Mouse (Mus musculus) layer of hippocampus, postnatal 25 days (tissue): ENCODE measurements around the gene Gm12569. TPM values are rescaled to one million over a fixed set of nuclear protein-coding genes. Genes with fewer than 3 reads are reported as not detected.

Experiments
- DNase-seq, 2 experiments: peaks; one replicate each; pipeline ENCODE4 v3.0.0; 2022; ENCODE audit warnings: mixed read lengths in 2 of 2, low spot score in 1 of 2; ENCODE audit errors: extremely low spot score in 1 of 2
- total RNA-seq, 2 experiments: library from RNA; stranded (reverse); gene quantifications; 2 replicates each; pipeline ENCODE4 v1.2.3; 2021

Gene Gm12569
- not detected for total RNA-seq

DNA sequence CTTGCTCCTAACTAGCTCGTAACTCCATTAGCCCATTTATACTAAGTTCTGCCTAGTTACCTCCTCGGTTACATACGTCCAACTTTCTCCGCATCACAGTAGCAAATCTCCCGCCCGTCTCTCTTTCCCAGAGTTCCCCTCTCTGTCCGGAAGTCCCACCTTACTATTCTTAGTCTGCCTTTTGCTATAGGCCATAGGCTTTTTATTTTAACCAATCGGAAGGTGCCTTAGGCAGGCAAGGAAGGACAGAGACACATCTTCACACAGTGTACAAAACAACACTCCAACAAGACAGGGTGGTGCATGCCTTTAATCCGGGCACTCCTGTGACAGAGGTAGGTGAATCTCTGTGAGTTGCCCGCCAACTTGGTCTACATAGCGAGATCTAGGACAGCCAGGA, at the start of gene Gm12569:
Gm12569 (plus strand) TSS at position 166 of the 400 bp plus-strand sequence.
- no peak for DNase-seq

DNA sequence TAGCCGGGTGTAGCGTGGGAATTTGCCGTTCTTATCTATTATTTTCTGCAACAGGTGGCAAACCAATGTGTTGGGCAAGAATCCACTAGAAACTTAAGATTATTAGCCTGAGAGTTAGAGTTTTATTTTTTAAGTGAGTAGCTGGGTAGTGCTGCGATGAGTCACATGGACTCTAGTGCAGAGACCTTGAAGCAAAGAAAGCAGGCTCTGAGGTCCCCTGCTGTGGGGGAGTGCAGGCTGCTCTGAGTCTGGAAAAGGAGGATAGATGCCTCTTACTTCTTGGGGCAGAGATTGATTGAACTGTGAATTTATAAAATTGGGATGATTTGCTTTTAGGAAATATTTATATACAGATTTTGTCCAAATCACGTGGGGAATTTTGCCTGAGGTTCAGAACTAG, 17.5 kb upstream of the Gm12569 start:
- DNase-seq: no peak

DNA sequence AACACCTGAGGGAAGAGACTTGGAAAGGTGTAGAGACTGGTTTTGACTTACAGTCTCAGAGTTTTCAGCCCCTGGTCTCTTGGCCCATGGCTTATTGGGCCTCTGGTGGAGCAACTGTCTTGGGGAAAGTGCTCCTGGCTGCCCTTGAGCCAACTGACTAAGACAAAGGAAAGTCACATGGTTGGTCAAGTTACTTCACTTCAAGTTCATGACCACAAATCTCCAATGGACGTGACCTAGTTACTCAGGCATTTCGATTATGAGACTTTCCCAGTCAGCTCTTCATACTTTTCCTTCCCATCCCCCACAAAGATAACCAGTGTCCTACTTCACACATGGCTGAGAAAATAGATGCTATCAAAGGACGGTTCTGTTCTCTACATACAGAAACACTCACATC, 12.5 kb upstream of the Gm12569 start:
- no peak for DNase-seq

DNA sequence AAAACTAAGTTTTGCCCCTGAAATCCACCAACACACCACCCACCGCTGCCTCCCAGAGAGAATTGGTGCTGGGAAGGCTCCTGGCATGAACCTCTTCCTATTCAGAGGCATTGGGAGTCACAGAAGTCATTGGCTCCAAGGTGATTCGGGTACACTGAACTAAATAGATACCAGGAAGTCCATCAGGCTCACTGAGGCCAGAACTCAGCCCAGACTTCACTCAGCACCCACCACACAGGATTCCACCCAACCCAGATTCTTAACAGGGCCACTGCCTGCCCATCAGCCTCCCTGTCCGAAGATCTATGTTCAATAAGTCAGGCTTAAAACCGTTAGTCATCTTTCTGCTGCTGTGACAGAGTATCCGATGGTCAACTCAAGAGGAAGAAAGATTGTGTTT, 8.8 kb upstream of the Gm12569 start:
- DNase-seq: no peak

- no peak for DNase-seq
Measured at GRCm38 (mm10) chr11:51214021-51214420, 6.3 kb upstream of the Gm12569 start.

DNA sequence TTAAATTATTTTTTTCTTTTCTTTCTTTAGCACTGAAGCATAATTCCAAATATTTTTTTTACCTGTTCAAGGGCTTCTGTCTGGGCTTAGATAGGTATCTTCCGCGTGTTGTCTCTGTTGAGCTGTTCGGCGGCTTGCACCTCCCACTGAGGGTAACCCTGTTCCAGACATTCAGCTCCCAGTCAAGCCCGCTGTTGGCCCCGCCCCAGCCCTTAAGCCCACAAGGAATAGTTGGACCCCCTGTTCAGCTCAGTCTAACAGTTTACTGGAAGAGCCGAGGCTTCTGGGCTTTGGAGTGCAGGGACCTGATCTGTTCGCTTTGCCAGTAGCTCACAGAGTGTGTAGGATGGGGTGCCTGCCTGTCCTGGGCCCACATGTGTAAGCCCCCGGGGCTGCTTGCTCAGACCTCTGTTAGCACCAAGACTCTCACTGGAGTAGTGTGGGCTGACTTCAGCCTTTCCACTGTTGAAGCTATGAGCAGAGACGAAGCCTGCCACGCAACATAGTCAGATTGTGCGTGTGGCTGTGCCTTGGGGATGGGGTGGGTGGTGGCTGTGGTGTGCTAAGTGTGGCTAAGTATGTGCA, 785 bp upstream of the Gm12569 start:
- no peak for DNase-seq

DNA sequence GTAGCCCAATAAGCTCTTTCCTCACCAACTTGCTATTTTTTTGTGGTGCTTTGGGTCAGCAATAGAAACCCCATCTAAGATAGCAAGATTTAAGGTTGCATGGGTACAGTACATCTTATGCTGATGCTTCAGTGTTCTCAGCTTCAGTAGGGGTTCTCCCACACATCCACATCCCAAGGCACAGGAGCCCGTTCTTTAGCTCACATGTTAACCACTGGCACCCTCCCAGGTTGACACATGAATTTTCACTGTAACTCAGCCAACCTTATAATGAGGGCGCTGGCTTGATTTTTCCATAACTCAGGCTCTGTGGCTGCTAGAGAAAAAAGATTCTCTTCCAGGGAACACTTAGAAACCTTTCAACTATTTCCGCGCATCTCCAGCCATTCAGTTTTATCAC, 6.8 kb downstream of the Gm12569 start:
- DNase-seq: peak in 1 of 2 experiments; percentile 37

GRCm38 (mm10) chr11:51234626-51235025, 14.4 kb downstream of the Gm12569 start:
- DNase-seq: no peak

DNA sequence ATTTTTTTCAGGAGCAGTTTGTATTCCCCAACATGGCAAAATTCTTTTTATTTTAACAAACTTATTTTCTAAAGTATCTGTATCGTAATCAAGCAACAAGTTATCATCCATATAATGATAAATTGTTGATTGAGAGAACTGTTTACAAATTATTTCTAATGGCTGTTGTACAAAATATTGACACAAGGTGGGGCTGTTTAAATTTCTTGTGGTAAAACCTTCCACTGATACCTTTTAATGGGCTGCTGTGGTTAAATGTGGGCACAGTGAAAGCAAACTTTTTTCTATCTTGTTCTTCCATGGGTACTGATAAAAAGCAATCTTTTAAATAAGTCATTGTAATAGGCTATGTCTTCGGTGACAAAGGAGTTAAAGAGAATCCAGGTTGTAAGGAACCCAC, 22.6 kb downstream of the Gm12569 start:
- no peak for DNase-seq

DNA sequence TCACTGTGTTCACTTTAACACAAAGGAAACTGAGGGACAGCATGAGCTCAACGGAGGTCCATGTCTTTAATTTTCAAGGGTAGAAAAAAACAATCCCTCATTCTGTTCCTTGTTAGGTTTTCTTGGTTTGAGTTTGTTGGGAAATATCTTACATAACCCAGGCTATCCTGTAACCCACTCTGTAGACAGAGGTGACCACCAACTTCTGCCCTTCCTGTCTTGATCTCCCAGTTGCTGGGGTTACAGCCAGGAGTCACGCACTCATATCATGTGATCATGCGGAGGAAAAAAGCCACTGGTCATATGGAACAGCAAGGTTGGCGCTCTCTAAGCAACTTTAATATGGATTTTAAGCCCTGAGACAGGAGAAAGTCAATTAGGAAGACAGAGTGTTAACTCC, 36.7 kb downstream of the Gm12569 start:
- DNase-seq: no peak

- no peak for DNase-seq
Measured at GRCm38 (mm10) chr11:51261680-51262219, 41.5 kb downstream of the Gm12569 start, which contains the start of gene Clk4. Gene Clk4, plus strand, starts transcription at chr11:51261730.

DNA sequence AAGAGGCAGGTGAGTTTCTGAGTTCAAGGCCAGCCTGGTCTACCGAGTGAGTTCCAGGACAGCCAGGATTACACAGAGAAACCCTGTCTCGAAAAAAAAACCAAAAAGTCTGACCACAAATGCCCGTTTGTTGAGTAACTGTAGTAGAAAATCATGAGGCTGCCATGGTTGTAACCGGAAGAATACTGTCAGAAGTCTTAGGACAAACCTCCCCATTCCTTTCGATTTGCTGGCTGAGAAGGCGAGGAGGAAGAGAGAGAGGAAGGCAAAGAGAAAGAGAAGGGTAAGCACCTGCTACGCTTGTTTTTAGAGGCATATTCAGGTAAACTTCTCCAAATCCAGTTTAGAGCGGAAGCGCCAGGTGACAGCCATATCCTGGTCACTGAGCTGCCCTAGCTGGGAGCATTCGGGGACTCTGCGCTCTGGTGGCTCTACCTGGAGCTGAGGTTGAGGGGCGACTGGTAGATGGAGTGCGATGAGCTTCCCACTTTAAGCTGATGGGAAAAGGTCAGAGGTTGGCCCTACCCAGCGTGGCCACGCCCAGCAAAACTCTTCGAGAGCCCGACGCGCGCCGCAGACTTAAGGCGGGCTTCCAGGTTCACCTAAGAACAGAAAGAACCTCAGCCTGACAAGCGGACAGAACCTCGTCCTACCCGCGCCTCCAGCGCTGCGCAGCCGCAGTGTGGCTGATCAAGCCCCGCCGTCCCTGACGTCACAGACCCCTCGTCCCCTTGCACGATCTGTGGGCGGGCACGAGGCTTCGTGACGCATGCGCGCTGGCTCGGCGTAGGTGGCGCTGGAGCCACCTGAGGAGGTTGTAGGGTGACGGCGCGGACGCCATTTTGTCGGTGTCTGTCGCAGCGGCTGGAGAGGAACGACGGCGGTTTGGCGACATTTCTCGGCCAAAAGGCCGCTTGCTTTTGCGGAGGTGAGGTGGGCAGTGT, 42.3 kb downstream of the Gm12569 start, which contains the start of gene BC049762:
BC049762 (minus strand) TSS at position 705 of the 944 bp plus-strand sequence.
- peak; percentile 97 for DNase-seq

- peak in 1 of 2 experiments; percentile 56 for DNase-seq
Measured at GRCm38 (mm10) chr11:51263286-51263831, 43.1 kb downstream of the Gm12569 start.

DNA sequence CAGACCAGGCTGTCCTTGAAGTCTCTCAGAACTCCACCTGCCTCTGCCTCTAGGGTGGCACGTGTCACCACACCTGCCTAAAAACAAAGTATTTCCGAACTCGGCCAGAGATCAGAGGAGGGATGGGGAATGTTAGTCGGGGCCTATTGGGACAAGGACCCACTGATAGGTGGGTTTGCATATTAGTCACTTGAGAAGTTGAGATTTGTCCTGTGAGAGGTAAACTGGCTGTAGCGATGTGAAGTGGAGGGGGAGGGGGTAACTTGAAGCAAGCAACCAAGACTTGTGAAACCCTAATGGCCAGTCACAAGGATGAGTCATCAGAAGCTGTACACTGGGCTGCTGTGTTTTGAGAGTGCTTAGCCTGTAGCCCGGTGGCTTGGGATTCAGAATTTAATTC, 44.1 kb downstream of the Gm12569 start:
- DNase-seq: no peak

DNA sequence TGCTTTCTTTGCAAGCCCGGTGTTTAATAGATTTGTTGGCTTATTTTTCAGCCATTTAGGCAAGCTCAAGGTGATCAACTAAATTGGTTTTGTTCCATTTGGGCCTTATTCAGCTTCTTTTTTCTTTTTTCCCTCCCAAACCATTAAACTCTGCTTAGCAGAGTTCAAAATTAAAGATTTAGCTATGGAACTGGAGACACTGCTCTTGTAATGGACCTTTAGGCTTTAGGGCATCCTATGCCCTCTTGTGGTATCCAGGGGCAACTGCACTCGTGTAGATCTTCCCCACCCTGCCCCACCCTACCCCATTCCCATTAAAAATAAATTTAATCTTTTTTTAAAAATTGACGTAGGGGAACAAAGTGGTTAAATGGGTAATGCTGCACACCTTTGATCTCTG, 45.1 kb downstream of the Gm12569 start:
- DNase-seq: no peak

GRCm38 (mm10) chr11:51274418-51274817, 54.1 kb downstream of the Gm12569 start:
- DNase-seq: no peak

Other genes with a start within 250 kb of the Gm12569 start
- gene Olfr1377, start 238.5 kb upstream of the Gm12569 start, total RNA-seq: not detected
- gene Olfr51, start 216.9 kb upstream of the Gm12569 start, total RNA-seq: not detected
- not detected for gene Olfr54, start 206.2 kb upstream of the Gm12569 start, total RNA-seq
- not detected for gene Olfr1375, start 172.4 kb upstream of the Gm12569 start, total RNA-seq
- 1 to 10 TPM; 8.7 to 8.8 TPM for gene Zfp354a, start 161.2 kb upstream of the Gm12569 start, total RNA-seq
- gene Clk4, start 41.3 kb downstream of the Gm12569 start, total RNA-seq: 100 to 1,000 TPM; 105 to 127 TPM
- gene BC049762, start 42.6 kb downstream of the Gm12569 start, total RNA-seq: under 1 TPM; 0.42 to 0.68 TPM
- gene Col23a1, start 69.4 kb downstream of the Gm12569 start, total RNA-seq: 1 to 10 TPM; 5.0 to 5.4 TPM